Mouse (Mus musculus): ENCODE measurements around the gene Ifnz. TPM values are rescaled to one million over a fixed set of nuclear protein-coding genes. Genes with fewer than 3 reads are reported as not detected.

The Ifnz gene
- not detected for total RNA-seq (2023)

DNA sequence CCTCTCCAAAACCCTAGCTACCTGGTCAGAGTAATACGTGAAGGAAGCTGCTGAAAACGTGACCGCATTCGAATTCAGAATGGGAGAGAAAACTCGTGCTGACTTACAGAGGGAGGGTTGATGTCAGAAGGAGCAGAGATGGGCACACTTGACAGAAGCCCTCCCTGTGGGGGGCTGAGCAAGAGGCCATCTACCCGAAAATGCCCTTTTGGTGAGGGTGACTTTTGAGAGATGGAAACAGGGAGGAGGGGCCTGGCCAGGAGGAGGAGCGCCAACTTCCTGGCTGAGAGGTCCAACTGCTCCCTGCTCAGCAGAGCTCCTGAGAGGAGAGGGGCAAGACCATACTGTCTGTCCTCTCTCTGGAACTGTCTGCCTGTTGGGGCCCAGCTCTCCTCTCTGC, at the start of gene Ifnz:
Gene Ifnz (plus strand): TSS at position 301 of the 400 bp plus-strand sequence.

GRCm38 (mm10) chr4:88754818-88755340, 27.1 kb upstream of the Ifnz start, which contains the start of gene Gm13271:
Gene Gm13271, plus strand, starts transcription at chr4:88754868.

DNA sequence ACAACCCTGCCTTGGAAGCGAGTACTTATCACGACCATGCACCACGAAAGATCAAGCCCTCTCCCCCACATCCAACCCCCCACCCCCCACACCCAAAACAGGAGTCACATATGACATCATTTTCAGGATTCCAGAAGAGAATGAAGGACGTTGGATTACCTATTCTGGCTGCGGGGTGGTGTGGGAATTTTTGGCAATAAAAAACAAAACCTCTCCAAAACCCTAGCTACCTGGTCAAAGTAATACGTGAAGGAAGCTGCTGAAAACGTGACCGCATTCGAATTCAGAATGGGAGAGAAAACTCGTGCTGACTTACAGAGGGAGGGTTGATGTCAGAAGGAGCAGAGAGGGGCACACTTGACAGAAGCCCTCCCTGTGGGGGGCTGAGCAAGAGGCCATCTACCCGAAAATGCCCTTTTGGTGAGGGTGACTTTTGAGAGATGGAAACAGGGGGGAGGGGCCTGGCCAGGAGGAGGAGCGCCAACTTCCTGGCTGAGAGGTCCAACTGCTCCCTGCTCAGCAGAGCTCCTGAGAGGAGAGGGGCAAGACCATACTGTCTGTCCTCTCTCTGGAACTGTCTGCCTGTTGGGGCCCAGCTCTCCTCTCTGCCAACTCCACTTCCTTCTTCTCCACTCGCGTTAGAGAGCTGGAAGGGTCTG, 22.2 kb upstream of the Ifnz start, which contains the start of gene Gm13283:
Gene Gm13283 (plus strand): TSS at position 510 of the 659 bp plus-strand sequence.

DNA sequence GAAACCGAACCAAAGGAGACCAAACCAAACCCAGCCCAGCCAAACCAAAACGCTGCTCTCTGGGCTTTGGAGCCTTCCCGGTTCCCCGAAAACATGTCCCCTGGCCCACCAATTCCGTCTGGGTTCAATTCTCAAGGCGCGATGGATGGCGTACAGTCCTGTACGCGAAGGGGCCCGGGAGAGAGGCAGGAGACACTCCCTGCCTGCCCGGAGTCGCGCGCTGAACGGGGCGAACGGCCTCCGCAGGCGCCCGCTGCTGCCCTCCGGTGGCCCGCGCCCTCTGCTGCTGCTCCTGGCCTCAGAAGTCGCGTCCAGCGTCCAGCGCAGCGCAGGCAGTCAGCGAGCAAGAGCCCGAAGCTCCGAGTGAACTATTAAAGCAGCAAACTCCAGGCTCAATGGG, 8.4 kb upstream of the Ifnz start, which contains the start of gene Gm13290:
Gene Gm13290 (plus strand): TSS at position 301 of the 400 bp plus-strand sequence.

GRCm38 (mm10) chr4:88776622-88777021, 5.3 kb upstream of the Ifnz start, which contains the start of gene Gm13289:
Gene Gm13289, plus strand, starts transcription at chr4:88776922.

DNA sequence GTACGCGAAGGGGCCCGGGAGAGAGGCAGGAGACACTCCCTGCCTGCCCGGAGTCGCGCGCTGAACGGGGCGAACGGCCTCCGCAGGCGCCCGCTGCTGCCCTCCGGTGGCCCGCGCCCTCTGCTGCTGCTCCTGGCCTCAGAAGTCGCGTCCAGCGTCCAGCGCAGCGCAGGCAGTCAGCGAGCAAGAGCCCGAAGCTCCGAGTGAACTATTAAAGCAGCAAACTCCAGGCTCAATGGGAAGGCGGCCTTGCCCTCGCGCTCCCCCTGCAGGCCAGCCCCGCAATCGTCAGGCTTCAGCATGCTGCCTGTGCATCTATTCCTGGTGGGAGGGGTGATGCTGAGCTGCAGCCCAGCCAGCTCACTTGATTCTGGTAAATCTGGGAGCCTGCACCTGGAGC, 2.4 kb upstream of the Ifnz start, which contains the start of gene Gm13272:
Gene Gm13272 (plus strand): TSS at position 301 of the 400 bp plus-strand sequence.

DNA sequence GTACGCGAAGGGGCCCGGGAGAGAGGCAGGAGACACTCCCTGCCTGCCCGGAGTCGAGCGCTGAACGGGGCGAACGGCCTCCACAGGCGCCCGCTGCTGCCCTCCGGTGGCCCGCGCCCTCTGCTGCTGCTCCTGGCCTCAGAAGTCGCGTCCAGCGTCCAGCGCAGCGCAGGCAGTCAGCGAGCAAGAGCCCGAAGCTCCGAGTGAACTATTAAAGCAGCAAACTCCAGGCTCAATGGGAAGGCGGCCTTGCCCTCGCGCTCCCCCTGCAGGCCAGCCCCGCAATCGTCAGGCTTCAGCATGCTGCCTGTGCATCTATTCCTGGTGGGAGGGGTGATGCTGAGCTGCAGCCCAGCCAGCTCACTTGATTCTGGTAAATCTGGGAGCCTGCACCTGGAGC, 3.5 kb downstream of the Ifnz start, which contains the start of gene Gm13276:
Gene Gm13276 (plus strand): TSS at position 301 of the 400 bp plus-strand sequence.

GRCm38 (mm10) chr4:88788402-88788801, 6.5 kb downstream of the Ifnz start, which contains the start of gene Gm13277:
Gene Gm13277, plus strand, starts transcription at chr4:88788632.

GRCm38 (mm10) chr4:88791250-88791649, 9.3 kb downstream of the Ifnz start, which contains the start of gene Gm13278:
Gene Gm13278, plus strand, starts transcription at chr4:88791550.

DNA sequence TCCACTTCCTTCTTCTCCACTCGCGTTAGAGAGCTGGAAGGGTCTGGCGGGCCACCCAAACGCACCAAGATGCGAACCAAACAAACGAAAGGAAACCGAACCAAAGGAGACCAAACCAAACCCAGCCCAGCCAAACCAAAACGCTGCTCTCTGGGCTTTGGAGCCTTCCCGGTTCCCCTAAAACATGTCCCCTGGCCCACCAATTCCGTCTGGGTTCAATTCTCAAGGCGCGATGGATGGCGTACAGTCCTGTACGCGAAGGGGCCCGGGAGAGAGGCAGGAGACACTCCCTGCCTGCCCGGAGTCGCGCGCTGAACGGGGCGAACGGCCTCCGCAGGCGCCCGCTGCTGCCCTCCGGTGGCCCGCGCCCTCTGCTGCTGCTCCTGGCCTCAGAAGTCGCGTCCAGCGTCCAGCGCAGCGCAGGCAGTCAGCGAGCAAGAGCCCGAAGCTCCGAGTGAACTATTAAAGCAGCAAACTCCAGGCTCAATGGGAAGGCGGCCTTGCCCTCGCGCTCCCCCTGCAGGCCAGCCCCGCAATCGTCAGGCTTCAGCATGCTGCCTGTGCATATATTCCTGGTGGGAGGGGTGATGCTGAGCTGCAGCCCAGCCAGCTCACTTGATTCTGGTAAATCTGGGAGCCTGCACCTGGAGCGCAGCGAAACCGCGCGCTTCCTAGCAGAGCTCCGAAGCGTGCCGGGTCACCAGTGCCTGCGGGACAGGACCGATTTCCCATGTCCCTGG, 12.2 kb downstream of the Ifnz start, which contains the start of gene Gm13275:
Gene Gm13275 (plus strand): TSS at position 552 of the 740 bp plus-strand sequence.

DNA sequence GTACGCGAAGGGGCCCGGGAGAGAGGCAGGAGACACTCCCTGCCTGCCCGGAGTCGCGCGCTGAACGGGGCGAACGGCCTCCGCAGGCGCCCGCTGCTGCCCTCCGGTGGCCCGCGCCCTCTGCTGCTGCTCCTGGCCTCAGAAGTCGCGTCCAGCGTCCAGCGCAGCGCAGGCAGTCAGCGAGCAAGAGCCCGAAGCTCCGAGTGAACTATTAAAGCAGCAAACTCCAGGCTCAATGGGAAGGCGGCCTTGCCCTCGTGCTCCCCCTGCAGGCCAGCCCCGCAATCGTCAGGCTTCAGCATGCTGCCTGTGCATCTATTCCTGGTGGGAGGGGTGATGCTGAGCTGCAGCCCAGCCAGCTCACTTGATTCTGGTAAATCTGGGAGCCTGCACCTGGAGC, 15.2 kb downstream of the Ifnz start, which contains the start of gene Gm13279:
Gene Gm13279 (plus strand): TSS at position 301 of the 400 bp plus-strand sequence.

DNA sequence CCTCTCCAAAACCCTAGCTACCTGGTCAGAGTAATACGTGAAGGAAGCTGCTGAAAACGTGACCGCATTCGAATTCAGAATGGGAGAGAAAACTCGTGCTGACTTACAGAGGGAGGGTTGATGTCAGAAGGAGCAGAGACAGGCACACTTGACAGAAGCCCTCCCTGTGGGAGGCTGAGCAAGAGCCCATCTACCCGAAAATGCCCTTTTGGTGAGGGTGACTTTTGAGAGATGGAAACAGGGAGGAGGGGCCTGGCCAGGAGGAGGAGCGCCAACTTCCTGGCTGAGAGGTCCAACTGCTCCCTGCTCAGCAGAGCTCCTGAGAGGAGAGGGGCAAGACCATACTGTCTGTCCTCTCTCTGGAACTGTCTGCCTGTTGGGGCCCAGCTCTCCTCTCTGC, 17.4 kb downstream of the Ifnz start, which contains the start of gene Gm13285:
Gene Gm13285 (plus strand): TSS at position 301 of the 400 bp plus-strand sequence.

DNA sequence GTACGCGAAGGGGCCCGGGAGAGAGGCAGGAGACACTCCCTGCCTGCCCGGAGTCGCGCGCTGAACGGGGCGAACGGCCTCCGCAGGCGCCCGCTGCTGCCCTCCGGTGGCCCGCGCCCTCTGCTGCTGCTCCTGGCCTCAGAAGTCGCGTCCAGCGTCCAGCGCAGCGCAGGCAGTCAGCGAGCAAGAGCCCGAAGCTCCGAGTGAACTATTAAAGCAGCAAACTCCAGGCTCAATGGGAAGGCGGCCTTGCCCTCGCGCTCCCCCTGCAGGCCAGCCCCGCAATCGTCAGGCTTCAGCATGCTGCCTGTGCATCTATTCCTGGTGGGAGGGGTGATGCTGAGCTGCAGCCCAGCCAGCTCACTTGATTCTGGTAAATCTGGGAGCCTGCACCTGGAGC, 21.0 kb downstream of the Ifnz start, which contains the start of gene Gm13287:
Gene Gm13287 (plus strand): TSS at position 301 of the 400 bp plus-strand sequence.

GRCm38 (mm10) chr4:88805231-88805630, 23.3 kb downstream of the Ifnz start, which contains the start of gene Gm13288:
Gene Gm13288, plus strand, starts transcription at chr4:88805531.

GRCm38 (mm10) chr4:88815928-88816327, 34.0 kb downstream of the Ifnz start, which contains the start of gene Ifna7:
Gene Ifna7, plus strand, starts transcription at chr4:88816228.

GRCm38 (mm10) chr4:88819659-88820058, 37.7 kb downstream of the Ifnz start, which contains the start of gene Ifna11:
Gene Ifna11, plus strand, starts transcription at chr4:88819959.

GRCm38 (mm10) chr4:88827116-88827515, 45.2 kb downstream of the Ifnz start, which contains the start of gene Ifna6:
Gene Ifna6, plus strand, starts transcription at chr4:88827416.

Other genes with a start within 250 kb of the Ifnz start
- not detected for gene Ifna15, start 223.9 kb upstream of the Ifnz start, total RNA-seq (2023)
- gene Ifna14, start 210.3 kb upstream of the Ifnz start, total RNA-seq (2023): not detected
- gene Ifna9, start 189.7 kb upstream of the Ifnz start, total RNA-seq (2023): not detected
- gene Ifna12, start 178.8 kb upstream of the Ifnz start, total RNA-seq (2023): not detected
- gene C87499, start 147.7 kb upstream of the Ifnz start, total RNA-seq (2023): not detected
- not detected for gene Ifna13, start 137.7 kb upstream of the Ifnz start, total RNA-seq (2023)
- not detected for gene Ifna16, start 105.2 kb upstream of the Ifnz start, total RNA-seq (2023)
- gene Ifna2, start 98.2 kb upstream of the Ifnz start, total RNA-seq (2023): not detected
- not detected for gene Ifnab, start 90.8 kb upstream of the Ifnz start, total RNA-seq (2023)
- 1.9 TPM for gene Gm26566, start 60.3 kb upstream of the Ifnz start, total RNA-seq (2023)
- 51.2 TPM for gene Klhl9, start 59.7 kb upstream of the Ifnz start, total RNA-seq (2023)
- not detected for gene Gm13271, start 27.3 kb upstream of the Ifnz start, total RNA-seq (2023)
- not detected for gene Gm13283, start 22.0 kb upstream of the Ifnz start, total RNA-seq (2023)
- gene Gm13290, start 8.3 kb upstream of the Ifnz start, total RNA-seq (2023): not detected
- gene Gm13289, start 5.2 kb upstream of the Ifnz start, total RNA-seq (2023): not detected
- not detected for gene Gm13272, start 2.3 kb upstream of the Ifnz start, total RNA-seq (2023)
- not detected for gene Gm13276, start 3.6 kb downstream of the Ifnz start, total RNA-seq (2023)
- not detected for gene Gm13277, start 6.5 kb downstream of the Ifnz start, total RNA-seq (2023)
- gene Gm13278, start 9.4 kb downstream of the Ifnz start, total RNA-seq (2023): not detected
- gene Gm13275, start 12.4 kb downstream of the Ifnz start, total RNA-seq (2023): not detected
- gene Gm13279, start 15.3 kb downstream of the Ifnz start, total RNA-seq (2023): not detected
- gene Gm13285, start 17.5 kb downstream of the Ifnz start, total RNA-seq (2023): not detected
- gene Gm13287, start 21.1 kb downstream of the Ifnz start, total RNA-seq (2023): not detected
- gene Gm13288, start 23.4 kb downstream of the Ifnz start, total RNA-seq (2023): 0.38 TPM
- not detected for gene Ifna7, start 34.1 kb downstream of the Ifnz start, total RNA-seq (2023)
- not detected for gene Ifna11, start 37.8 kb downstream of the Ifnz start, total RNA-seq (2023)
- not detected for gene Ifna6, start 45.3 kb downstream of the Ifnz start, total RNA-seq (2023)
- not detected for gene Ifna5, start 53.4 kb downstream of the Ifnz start, total RNA-seq (2023)
- gene Ifna4, start 59.7 kb downstream of the Ifnz start, total RNA-seq (2023): not detected
- gene Ifna1, start 68.0 kb downstream of the Ifnz start, total RNA-seq (2023): not detected
- gene Ifne, start 98.1 kb downstream of the Ifnz start, total RNA-seq (2023): not detected

Data from CD4-positive naive resting alpha-beta T cell, adult 57 days (primary cell).